Mouse (Mus musculus): ENCODE results near the gene Nop56. TPM values are rescaled to one million over a fixed set of nuclear protein-coding genes. Genes with fewer than 3 reads are reported as not detected.

Gene Nop56
- total RNA-seq, 2 experiments from 2014 or later = 137 to 150 TPM

DNA sequence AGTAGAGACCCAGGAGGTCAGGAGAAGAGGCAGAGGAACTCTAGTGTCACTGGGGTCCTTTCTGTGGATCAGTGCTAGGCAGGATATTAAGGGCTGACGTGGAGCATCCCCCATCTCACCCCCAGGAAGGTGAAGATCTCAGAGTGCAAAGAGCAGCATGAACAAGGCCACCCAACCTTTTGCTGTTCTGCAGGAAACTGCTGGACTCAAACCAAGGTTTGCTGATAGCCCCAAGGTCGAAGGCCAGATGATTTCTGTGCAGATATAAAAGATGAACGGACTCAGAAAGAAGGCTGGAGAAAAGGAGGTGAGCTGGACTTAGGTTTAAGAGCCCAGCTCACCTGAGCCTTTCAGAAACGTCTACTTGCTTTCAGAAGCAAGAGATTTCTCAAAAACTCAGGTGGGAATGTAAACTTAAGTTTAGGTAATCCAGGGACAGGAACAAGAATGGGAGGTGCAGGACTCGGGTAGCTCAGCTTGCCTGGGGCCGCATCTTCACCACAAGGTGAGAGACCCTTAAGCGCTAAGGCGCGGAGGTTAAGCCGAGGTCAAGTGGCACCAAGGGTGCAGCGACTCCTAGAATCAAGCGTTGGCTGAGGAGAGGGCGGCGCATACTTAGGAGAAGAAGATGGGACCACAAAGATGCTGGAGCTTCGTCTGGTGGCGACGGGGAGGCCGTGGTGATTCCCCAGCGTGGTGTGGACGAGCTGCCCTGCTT lies 20.1 kb downstream of the Nop56 start:
- no peak for ATAC-seq (replicated peaks; ENCODE audit: low FRiP score, poor library complexity, severe bottlenecking)

DNA sequence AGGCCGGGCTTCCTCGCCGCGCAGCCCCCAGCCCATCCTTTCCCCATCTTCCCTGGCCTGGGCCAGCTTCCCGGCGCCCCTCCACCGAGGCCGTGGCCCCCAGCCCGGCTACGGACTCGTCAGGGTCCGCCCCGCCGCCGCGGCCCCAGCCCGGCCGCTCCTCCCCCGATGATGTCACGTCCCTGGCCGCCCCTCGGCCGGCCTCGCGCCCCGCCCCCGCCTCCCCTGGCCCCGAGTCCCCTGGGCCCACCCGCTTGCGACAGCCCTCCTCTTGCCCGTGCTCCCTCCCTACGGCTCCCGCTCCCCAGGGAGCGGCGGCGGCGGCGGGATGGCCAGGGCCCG lies 20.7 kb downstream of the Nop56 start, which contains the start of gene Ebf4:
Gene Ebf4, plus strand, starts transcription at position 234 of the 342 bp plus-strand sequence.
- no peak for ATAC-seq (replicated peaks; ENCODE audit: low FRiP score, poor library complexity, severe bottlenecking)

DNA sequence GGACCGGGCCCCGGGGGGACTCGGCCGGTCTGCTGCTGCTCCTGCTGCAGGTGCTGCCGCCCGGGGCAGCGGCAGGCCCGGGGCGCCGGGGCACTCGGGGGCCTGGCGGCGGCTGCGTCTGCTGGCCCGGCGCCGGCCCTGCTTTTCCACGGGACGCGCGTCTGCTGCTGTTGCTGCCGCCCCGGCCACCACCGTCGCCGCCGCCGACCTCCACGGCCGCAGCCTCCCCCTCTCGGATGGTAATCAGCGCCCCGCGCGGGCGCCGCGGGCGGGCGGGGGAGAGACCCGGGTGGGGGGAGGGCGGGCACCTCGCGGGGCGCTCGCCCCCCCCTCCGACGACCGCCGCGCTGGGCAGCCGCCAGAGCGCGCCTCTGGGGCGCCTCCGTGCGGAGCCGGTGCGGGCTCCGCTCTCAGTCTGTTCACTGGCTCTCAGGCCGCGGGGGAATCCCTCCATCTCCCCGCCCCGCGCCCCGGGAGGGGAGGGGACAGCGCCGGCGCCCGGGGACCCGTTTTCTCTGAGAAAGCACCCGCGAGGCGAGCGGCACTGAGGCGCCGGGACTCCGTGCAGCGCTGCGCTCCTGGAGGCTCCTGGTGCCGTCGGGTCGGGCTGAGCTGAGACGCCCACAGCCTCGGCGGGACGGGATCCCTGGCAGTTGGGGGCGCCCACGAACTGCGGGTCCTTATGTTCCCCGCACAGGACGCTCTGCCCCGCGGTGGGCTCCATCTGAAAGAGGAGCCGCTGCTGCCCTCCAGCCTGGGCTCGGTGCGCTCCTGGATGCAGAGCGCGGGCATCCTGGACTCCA lies 21.3 kb downstream of the Nop56 start:
- no peak for ATAC-seq (replicated peaks; ENCODE audit: low FRiP score, poor library complexity, severe bottlenecking)

DNA sequence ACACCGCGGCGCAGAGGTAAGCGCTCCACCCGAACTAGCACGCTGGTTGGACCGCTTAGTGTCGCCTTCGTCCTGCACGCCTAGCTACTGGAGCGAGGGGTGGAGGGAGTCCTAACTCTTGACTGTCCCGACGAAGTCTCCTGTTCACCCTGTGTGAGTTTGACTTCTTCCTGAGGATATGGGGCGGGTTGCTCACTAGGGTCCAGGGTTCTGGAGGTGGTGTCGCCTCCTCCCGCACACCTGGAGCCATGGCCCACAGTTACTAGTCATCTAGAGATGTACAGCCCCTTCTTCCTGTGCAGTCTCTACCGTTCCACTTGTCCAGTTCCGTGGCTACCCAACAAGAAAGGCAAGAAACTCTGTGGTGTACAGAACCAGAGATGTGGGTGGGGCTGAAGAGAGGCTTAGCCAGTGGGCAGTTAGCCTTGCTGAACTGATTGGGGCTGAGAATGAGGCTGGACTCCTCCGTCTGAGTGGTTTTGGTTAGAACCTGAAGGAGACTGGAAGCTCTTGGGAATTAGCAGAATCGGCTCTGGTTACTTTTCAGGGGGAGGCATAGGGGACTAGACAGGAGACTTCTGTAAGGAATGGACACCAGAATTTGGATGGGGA lies 22.0 kb downstream of the Nop56 start:
- ATAC-seq (replicated peaks; ENCODE audit: low FRiP score, poor library complexity, severe bottlenecking) = no peak

DNA sequence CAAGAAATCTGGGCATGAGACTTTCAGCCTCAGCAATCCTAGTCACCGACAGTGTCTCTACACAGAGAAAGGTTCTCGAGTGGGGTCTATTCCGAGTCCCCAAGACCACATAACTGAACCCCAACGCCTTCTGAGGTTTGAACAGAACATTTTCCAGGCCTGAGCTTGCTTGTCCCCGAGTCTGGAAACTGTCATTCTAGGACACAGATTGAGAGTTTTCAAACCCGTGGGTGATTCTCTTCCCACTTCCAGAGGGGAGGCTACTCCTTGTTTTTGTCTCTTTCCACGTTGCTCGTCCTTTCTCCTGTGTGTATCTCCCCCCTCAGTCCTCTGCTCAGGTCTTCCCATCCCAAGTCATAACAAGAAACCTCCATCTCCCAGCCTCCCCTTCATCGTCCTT lies 23.4 kb downstream of the Nop56 start:
- ATAC-seq (replicated peaks; ENCODE audit: low FRiP score, poor library complexity, severe bottlenecking) = no peak

DNA sequence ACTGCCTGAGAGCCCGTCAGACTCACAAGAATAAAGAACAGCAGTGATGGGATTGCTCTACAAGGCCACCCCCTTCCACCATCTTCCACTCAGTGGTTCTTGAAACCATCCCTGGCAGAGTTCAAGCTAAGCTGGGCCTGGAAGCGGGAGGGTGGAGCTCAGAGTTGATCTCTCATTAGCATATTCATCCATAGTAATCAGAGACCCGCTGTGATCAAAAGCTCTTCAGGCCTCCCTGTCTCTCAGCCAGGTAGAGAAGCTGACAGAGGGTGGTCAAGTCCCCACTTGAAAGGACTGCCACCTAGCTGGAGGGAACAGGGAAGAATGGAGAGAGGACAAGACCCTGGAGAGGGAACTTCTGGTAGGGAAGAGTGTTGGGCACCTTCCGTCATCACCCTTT lies 28.8 kb downstream of the Nop56 start:
- ATAC-seq (replicated peaks; ENCODE audit: low FRiP score, poor library complexity, severe bottlenecking) = no peak

DNA sequence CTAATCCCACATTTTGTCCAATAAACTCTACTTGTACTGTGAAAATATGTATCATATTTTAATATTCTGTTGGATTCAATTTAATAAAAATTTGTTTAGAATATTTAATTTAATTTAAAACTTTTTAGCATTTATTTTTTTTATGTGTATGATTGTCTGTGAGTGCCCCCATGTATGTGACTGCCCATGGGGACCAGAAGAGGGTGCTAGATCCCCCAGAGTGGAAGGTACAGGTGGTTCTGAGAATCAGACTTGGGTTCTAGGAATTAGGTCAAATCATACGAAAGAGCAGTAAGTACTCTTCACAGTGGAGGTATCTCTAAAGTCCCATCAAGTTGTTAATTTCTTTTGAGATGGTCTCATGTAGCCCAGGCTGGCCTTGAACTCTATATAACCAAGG lies 52.8 kb downstream of the Nop56 start:
- no peak for ATAC-seq (replicated peaks; ENCODE audit: low FRiP score, poor library complexity, severe bottlenecking)

Other genes with a start within 250 kb of the Nop56 start
- gene Tgm6, start 162.0 kb upstream of the Nop56 start, total RNA-seq (2015; ENCODE audit: low replicate concordance) = not detected in 2 replicates
- not detected in 2 replicates for gene Tgm6, start 162.0 kb upstream of the Nop56 start, total RNA-seq (2017; ENCODE audit: low replicate concordance)
- gene Snrpb, start 95.0 kb upstream of the Nop56 start, total RNA-seq (2015; ENCODE audit: low replicate concordance) = 85.1 and 112 TPM in 2 replicates
- gene Snrpb, start 95.0 kb upstream of the Nop56 start, total RNA-seq (2017; ENCODE audit: low replicate concordance) = 53.6 and 69.1 TPM in 2 replicates
- not detected in 2 replicates for gene Tmc2, start 79.2 kb upstream of the Nop56 start, total RNA-seq (2015; ENCODE audit: low replicate concordance)
- not detected in 2 replicates for gene Tmc2, start 79.2 kb upstream of the Nop56 start, total RNA-seq (2017; ENCODE audit: low replicate concordance)
- 64.6 and 87.9 TPM in 2 replicates for gene Idh3b, start 10.1 kb downstream of the Nop56 start, total RNA-seq (2015; ENCODE audit: low replicate concordance)
- gene Idh3b, start 10.1 kb downstream of the Nop56 start, total RNA-seq (2017; ENCODE audit: low replicate concordance) = 21.9 and 47.5 TPM in 2 replicates
- not detected in 2 replicates for gene Ebf4, start 20.7 kb downstream of the Nop56 start, total RNA-seq (2015; ENCODE audit: low replicate concordance)
- 0.64 TPM in 1 of 2 replicates, not detected in the other for gene Ebf4, start 20.7 kb downstream of the Nop56 start, total RNA-seq (2017; ENCODE audit: low replicate concordance)
- gene Cpxm1, start 123.1 kb downstream of the Nop56 start, total RNA-seq (2015; ENCODE audit: low replicate concordance) = not detected in 2 replicates
- gene Cpxm1, start 123.1 kb downstream of the Nop56 start, total RNA-seq (2017; ENCODE audit: low replicate concordance) = not detected in 2 replicates
- gene Gm28372, start 130.8 kb downstream of the Nop56 start, total RNA-seq (2015; ENCODE audit: low replicate concordance) = not detected in 2 replicates
- not detected in 2 replicates for gene Gm28372, start 130.8 kb downstream of the Nop56 start, total RNA-seq (2017; ENCODE audit: low replicate concordance)
- not detected in 2 replicates for gene 1700020A23Rik, start 130.8 kb downstream of the Nop56 start, total RNA-seq (2015; ENCODE audit: low replicate concordance)
- gene 1700020A23Rik, start 130.8 kb downstream of the Nop56 start, total RNA-seq (2017; ENCODE audit: low replicate concordance) = not detected in 2 replicates
- gene Tmem239, start 132.0 kb downstream of the Nop56 start, total RNA-seq (2015; ENCODE audit: low replicate concordance) = not detected in 2 replicates
- not detected in 2 replicates for gene Tmem239, start 132.0 kb downstream of the Nop56 start, total RNA-seq (2017; ENCODE audit: low replicate concordance)
- 74.6 and 122 TPM in 2 replicates for gene Vps16, start 149.9 kb downstream of the Nop56 start, total RNA-seq (2015; ENCODE audit: low replicate concordance)
- 62.8 and 75.8 TPM in 2 replicates for gene Vps16, start 149.9 kb downstream of the Nop56 start, total RNA-seq (2017; ENCODE audit: low replicate concordance)
- gene Pced1a, start 150.3 kb downstream of the Nop56 start, total RNA-seq (2015; ENCODE audit: low replicate concordance) = 0.72 TPM in 1 of 2 replicates, not detected in the other
- 1.2 and 1.9 TPM in 2 replicates for gene Pced1a, start 150.3 kb downstream of the Nop56 start, total RNA-seq (2017; ENCODE audit: low replicate concordance)
- 81.4 and 84.7 TPM in 2 replicates for gene Ptpra, start 175.8 kb downstream of the Nop56 start, total RNA-seq (2015; ENCODE audit: low replicate concordance)
- gene Ptpra, start 175.8 kb downstream of the Nop56 start, total RNA-seq (2017; ENCODE audit: low replicate concordance) = 153 and 160 TPM in 2 replicates